In the genomic region with DNA sequence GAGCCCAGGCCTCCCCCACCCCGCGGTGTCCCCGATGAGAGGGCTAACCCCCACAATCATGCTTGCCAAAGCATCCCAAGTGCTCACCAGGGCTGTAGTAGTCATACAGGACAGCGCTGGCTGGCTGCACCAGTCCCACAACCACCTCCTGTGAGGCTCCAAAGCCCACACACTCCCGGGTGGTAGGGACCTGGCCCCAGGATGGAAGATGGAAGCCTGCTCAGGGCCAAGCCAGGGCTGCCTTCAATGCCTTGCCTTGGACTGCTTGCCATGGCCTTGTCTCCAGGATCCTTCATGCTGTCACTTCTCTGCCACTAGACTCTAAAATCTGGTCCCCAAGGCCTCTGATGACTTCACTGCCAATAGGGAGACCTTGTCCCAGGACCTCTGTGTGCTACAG, we compare ENCODE assay signal across 18 mouse cellular contexts. TPM values are rescaled to one million over a fixed set of nuclear protein-coding genes. Genes with fewer than 3 reads are reported as not detected.
DNase-seq lines count a peak whose midpoint lies in the region; ATAC-seq and TF ChIP-seq lines count a peak whose summit lies in the region.
"Not testable (repeated sequence)": the region's sequence is repeated elsewhere in the genome, so short reads cannot be mapped to it uniquely, and the experiment has no call there.
"Had no signal": no experiment of that assay in that cellular context is flagged by ENCODE, and none has a peak within 500 bp of the region (broad histone marks: within the 10 kb centered on the region; RNA-seq: fewer than 3 reads in every experiment).

No protein-coding gene starts in this region.

- 88% methylated on average over 5 of the region's 5 CpGs for WGBS in forebrain, embryonic 11.5 days
- 84% methylated on average over 5 of the region's 5 CpGs for whole genome bisulfite sequencing in liver, postnatal 0 days (ENCODE audit: insufficient replicate concordance)

- not testable (repeated sequence) for TF ChIP-seq EP300 in liver, postnatal 0 days (IDR thresholded peaks at IDR 0.05; ENCODE audit: low read depth)

- peak; percentile 84 to 90 for DNase-seq in adrenal gland, adult (ENCODE audit: inconsistent age in 2 of 2, low spot score in 1 of 2)
- peak; percentile 80 for DNase-seq in adrenal gland, adult 8-10 months
- peak; percentile 73 for DNase-seq in adrenal gland, postnatal 14 days
- peak; percentile 48 for DNase-seq in forebrain, embryonic 11.5 days (ENCODE audit: low spot score)
- DNase-seq in liver, postnatal 0 days, result not testable (repeated sequence)

- not testable (repeated sequence) for TF ChIP-seq CTCF in liver, postnatal 0 days (IDR thresholded peaks at IDR 0.05; ENCODE audit: low read depth)

- H3K4me3 ChIP-seq in forebrain, embryonic 11.5 days (ENCODE audit: low read depth, low read length); liver, postnatal 0 days (ENCODE audit: low read depth, low read length): not testable (repeated sequence)

- H3K4me1 ChIP-seq in forebrain, embryonic 11.5 days (replicated peaks; ENCODE audit: control insufficient read depth, insufficient read depth, low read length); liver, postnatal 0 days (ENCODE audit: insufficient read depth): not testable (repeated sequence)

- not testable (repeated sequence) for H3K4me2 ChIP-seq in forebrain, embryonic 11.5 days (ENCODE audit: low read depth, low read length, severe bottlenecking); liver, postnatal 0 days (ENCODE audit: low read depth, low read length)

- not testable (repeated sequence) for H3K27me3 ChIP-seq in forebrain, embryonic 11.5 days (ENCODE audit: control insufficient read depth, insufficient read depth, low read length); liver, postnatal 0 days (ENCODE audit: insufficient read depth, low read length)

- not testable (repeated sequence) for H3K36me3 ChIP-seq in forebrain, embryonic 11.5 days (ENCODE audit: control insufficient read depth, insufficient read depth, low read length); liver, postnatal 0 days (replicated peaks; ENCODE audit: insufficient read depth, low read length)

- not testable (repeated sequence) for ATAC-seq in forebrain, embryonic 11.5 days (replicated peaks; ENCODE audit: low FRiP score); liver, postnatal 0 days

- H3K27ac ChIP-seq in forebrain, embryonic 11.5 days (ENCODE audit: low read depth, low read length), result not testable (repeated sequence)
- H3K27ac ChIP-seq in liver, postnatal 0 days (ENCODE audit: low read depth), result peak overlapping the region; percentile 57; the same call in 1 of the 2 replicates

- not testable (repeated sequence) for H3K9me3 ChIP-seq in forebrain, embryonic 11.5 days (ENCODE audit: control insufficient read depth, low read length); liver, postnatal 0 days (ENCODE audit: low read length)

- H3K9ac ChIP-seq in forebrain, embryonic 11.5 days (ENCODE audit: low read length); liver, postnatal 0 days (replicated peaks): not testable (repeated sequence)

RNA-seq across cellular contexts. Expression of a gene that starts 6.0 kb away (rescaled TPM):
- over 10,000 TPM in 2 of 4 experiments, 1,000 to 10,000 TPM in 2; 6,868 to 18,233 (median 12,184) TPM for total RNA-seq in adrenal gland, adult 8-10 months (2022)
- 3,653 and 3,825 TPM in 2 replicates for total RNA-seq in adrenal gland, postnatal 14 days (2021)
- not detected in 2 replicates for polyA plus RNA-seq in forebrain, embryonic 11.5 days (2014; fragmentation: Nextera tagmentation; extraction: Ambion mirVana)
- not detected in 2 replicates for polyA plus RNA-seq in liver, postnatal 0 days (2015; fragmentation: Nextera tagmentation; extraction: Ambion mirVana)
- total RNA-seq: CH12.LX, G1E had no signal
- polyA plus RNA-seq: activated CD4-positive, CD25-positive, alpha-beta regulatory T cell, adult 4 months; CD4-positive, CD25-positive, alpha-beta regulatory T cell, adult 4 months; cerebellum, adult 2 months; cortical plate, adult 2 months; embryonic facial prominence, embryonic 10.5 days; embryonic facial prominence, embryonic 12.5 days; embryonic facial prominence, embryonic 14.5 days; forebrain, embryonic 12.5 days; forebrain, embryonic 14.5 days; forebrain, embryonic 16.5 days; G1E; Patski had no signal

RNA-seq across cellular contexts. Expression of a gene that starts 26.3 kb away (rescaled TPM):
- 10 to 100 TPM; 43.2 to 75.9 (median 64.6) TPM for total RNA-seq in adrenal gland, adult 8-10 months (2022)
- total RNA-seq in adrenal gland, postnatal 14 days (2021), result 38.0 and 38.6 TPM in 2 replicates
- polyA plus RNA-seq in forebrain, embryonic 11.5 days (2014; fragmentation: Nextera tagmentation; extraction: Ambion mirVana), result 26.3 and 28.3 TPM in 2 replicates
- 12.6 and 13.1 TPM in 2 replicates for polyA plus RNA-seq in liver, postnatal 0 days (2015; fragmentation: Nextera tagmentation; extraction: Ambion mirVana)

RNA-seq across cellular contexts. Expression of a gene that starts 26.4 kb away (rescaled TPM):
- total RNA-seq in adrenal gland, adult 8-10 months (2022), result 10 to 100 TPM; 48.2 to 76.5 (median 67.0) TPM
- 65.0 and 65.5 TPM in 2 replicates for total RNA-seq in adrenal gland, postnatal 14 days (2021)
- 78.5 and 84.9 TPM in 2 replicates for polyA plus RNA-seq in forebrain, embryonic 11.5 days (2014; fragmentation: Nextera tagmentation; extraction: Ambion mirVana)
- polyA plus RNA-seq in liver, postnatal 0 days (2015; fragmentation: Nextera tagmentation; extraction: Ambion mirVana), result 17.6 and 19.2 TPM in 2 replicates

RNA-seq across cellular contexts. Expression of a gene that starts 39.6 kb away (rescaled TPM):
- total RNA-seq in adrenal gland, adult 8-10 months (2022), result 10 to 100 TPM; 67.2 to 85.0 (median 83.5) TPM
- 55.0 and 60.0 TPM in 2 replicates for total RNA-seq in adrenal gland, postnatal 14 days (2021)
- 53.1 and 55.1 TPM in 2 replicates for polyA plus RNA-seq in forebrain, embryonic 11.5 days (2014; fragmentation: Nextera tagmentation; extraction: Ambion mirVana)
- 14.1 and 15.4 TPM in 2 replicates for polyA plus RNA-seq in liver, postnatal 0 days (2015; fragmentation: Nextera tagmentation; extraction: Ambion mirVana)

RNA-seq across cellular contexts. Expression of a gene that starts 39.8 kb away (rescaled TPM):
- 10 to 100 TPM; 41.7 to 59.8 (median 53.8) TPM for total RNA-seq in adrenal gland, adult 8-10 months (2022)
- 54.4 and 58.4 TPM in 2 replicates for total RNA-seq in adrenal gland, postnatal 14 days (2021)
- 143 and 144 TPM in 2 replicates for polyA plus RNA-seq in forebrain, embryonic 11.5 days (2014; fragmentation: Nextera tagmentation; extraction: Ambion mirVana)
- 26.1 and 26.5 TPM in 2 replicates for polyA plus RNA-seq in liver, postnatal 0 days (2015; fragmentation: Nextera tagmentation; extraction: Ambion mirVana)
